Mouse (Mus musculus): ENCODE measurements around the gene Kmt2a.

Kmt2a gene

GRCm38 (mm10) chr9:44881221-44881871, at the start of gene Kmt2a:
TSS of gene Kmt2a (minus strand) at chr9:44881296.
- DNase-seq (ENCODE audit: low spot score in 2 of 2): peak; percentile 96 to 97

GRCm38 (mm10) chr9:44921543-44921942, 40.4 kb upstream of the Kmt2a start:
- no peak for DNase-seq (ENCODE audit: low spot score in 2 of 2)

GRCm38 (mm10) chr9:44921123-44921468, 40.0 kb upstream of the Kmt2a start:
- DNase-seq (ENCODE audit: low spot score in 2 of 2): no peak

- peak; percentile 58 to 73 for DNase-seq (ENCODE audit: low spot score in 2 of 2)
Measured at GRCm38 (mm10) chr9:44920374-44921122, 39.5 kb upstream of the Kmt2a start, which contains the start of gene Atp5l. TSS of gene Atp5l (minus strand) at chr9:44920742.

GRCm38 (mm10) chr9:44919606-44920005, 38.5 kb upstream of the Kmt2a start:
- DNase-seq (ENCODE audit: low spot score in 2 of 2): no peak

GRCm38 (mm10) chr9:44916196-44916595, 35.1 kb upstream of the Kmt2a start:
- DNase-seq (ENCODE audit: low spot score in 2 of 2): peak; percentile 15 to 41

- no peak for DNase-seq (ENCODE audit: low spot score in 2 of 2)
Measured at GRCm38 (mm10) chr9:44914706-44915105, 33.6 kb upstream of the Kmt2a start.

DNA sequence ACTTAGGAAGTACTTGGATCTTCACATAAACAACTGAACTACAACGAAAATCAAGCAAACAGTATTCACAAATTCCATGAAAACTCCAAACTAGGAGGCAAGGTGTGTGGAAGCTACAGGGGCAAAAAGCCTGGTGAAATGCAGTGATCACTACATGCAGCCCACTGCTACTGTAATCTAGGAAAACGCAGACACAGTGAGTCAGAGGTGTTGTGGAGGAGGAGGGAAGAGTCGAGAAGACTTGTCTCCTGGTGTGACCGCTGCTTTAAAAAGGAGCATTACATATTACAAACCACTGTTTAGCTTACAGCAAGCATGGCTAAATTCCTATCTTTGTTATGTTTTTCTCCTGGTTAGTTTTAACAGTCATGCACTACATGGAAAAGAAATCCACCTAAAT, 30.3 kb upstream of the Kmt2a start:
- DNase-seq (ENCODE audit: low spot score in 2 of 2): no peak

DNA sequence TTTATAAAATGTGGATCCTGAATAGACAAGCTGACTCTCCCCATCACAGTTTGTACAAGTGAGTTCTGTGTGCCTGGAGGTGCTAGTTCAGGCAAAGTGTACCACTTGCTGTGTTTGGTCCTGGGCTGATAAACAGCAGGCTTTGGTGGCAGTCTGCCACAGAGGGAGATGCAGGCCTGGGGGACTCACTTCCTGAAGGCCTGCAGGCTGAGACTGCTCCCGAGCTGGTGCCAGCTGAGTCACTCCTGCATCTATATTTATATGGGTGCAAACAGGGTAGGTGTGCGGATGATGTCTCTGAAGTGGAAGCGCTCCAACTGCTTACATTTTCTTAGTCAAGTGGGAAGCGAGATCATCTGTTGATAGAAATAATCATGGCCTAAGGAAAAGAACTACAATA, 24.5 kb upstream of the Kmt2a start:
- DNase-seq (ENCODE audit: low spot score in 2 of 2): no peak

DNA sequence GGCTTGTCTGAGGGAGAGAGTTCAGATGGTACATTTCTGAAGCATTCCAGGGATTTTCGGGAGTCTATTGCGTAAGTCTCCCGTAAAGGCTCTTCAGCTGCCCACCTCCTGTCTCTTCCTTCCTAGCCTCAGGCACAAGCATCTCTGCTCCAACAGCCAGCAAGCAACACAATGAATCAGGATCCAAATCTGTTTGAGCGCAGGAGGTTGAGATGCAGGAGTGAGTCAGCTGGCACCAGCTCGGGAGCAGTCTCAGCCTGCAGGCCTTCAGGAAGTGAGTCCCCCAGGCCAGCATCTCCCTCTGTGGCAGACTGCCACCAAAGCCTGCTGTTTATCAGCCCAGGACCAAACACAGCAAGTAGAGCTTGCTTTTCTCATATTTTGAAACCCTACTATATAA, 23.9 kb upstream of the Kmt2a start:
- peak in 1 of 2 experiments; percentile 7 for DNase-seq (ENCODE audit: low spot score in 2 of 2)

DNA sequence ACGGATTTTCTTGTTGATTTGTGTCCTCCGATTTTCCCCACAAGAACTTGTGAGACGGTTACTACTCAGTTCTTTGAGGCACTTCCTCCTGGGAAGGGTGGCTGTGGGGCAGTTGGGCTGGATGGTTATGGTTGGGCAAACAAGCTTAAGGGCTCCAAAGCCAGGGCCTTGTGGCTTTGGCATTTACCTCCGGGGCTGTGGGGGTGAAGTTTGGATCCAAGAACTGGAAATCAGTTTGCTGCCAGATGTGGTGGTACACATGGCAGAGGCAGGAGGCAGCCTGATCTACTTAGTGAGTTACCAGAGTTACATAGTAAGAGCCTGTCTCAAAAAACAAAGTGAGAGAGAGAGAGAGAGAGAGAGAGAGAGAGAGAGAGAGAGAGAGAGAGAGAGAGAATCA, 22.8 kb upstream of the Kmt2a start:
- no peak for DNase-seq (ENCODE audit: low spot score in 2 of 2)

DNA sequence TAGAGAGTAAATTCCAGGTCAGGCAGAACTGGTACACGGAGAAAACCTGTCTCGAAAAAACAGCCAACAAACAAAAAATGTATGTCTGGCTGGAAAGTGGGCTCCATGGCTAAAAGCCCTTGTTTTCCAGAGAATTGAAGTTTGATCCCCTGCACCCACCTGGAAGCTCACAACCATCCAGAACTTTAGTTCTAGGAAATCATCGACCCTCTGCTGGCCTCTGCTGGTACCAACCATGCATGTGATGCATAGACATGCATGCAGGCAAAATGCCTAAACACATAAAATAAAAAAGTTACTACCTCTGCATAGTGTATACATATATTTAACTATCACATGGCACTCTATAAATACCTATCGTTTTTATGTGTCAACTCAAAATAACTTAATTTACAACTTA, 19.3 kb upstream of the Kmt2a start:
- DNase-seq (ENCODE audit: low spot score in 2 of 2): peak in 1 of 2 experiments; percentile 15

DNA sequence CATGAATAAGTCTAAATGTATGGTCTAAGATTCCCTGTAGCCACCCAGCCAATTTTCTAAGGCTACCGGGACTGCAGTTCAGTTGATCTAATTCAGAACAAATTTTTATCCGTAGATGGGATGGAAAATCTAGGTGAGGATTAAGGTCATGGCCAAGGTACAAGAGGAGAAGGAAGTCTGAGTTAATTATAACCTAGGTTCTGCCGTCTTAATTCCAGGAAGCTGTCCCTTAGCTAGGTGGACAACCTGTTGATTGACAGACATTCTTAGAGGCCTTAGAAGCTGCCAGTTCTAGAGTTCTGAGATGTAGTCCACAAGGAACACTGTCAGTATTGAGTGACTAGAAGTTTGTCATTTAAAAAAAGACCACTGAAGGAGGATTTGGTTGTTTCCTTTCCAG, 18.6 kb upstream of the Kmt2a start:
- DNase-seq (ENCODE audit: low spot score in 2 of 2): no peak

DNA sequence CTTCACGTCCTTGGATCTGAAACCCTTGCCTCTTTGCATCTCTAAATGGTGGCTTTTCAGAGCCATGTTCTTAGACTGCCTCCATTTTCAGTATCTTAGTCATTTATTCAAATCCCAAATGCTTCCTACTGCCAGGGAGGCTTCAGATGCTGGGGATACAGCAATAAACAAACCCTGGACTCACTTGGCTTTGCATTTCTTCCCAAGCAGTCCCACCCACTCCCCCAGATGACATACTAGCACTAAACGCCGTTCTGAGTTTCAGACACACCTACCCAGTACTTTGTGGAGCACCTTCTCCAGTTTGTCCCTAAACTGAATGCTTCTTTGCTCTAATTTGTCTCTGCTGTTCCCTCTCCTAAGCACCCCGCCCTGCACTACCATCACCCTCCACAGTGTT, 15.9 kb upstream of the Kmt2a start:
- DNase-seq (ENCODE audit: low spot score in 2 of 2): no peak

DNA sequence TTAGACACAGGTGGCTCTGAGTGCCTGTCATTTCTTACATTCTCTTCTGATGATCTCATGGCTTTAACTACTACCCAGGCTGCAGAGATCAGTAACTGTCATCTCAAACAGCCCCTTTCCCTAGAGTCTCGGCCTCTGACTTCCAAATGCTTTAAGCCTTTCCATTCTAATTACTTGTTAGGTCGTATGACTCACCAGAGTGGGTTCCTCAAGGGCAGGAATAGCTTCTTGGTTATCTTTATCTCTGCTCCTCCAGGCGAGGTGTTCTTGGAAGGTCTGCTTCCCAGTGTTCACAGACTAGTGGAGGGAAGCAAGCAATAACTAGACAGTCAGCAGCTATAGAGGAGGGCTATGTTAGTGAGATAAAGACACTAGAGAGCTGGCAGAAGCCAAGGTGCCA, 11.6 kb upstream of the Kmt2a start:
- DNase-seq (ENCODE audit: low spot score in 2 of 2): no peak

DNA sequence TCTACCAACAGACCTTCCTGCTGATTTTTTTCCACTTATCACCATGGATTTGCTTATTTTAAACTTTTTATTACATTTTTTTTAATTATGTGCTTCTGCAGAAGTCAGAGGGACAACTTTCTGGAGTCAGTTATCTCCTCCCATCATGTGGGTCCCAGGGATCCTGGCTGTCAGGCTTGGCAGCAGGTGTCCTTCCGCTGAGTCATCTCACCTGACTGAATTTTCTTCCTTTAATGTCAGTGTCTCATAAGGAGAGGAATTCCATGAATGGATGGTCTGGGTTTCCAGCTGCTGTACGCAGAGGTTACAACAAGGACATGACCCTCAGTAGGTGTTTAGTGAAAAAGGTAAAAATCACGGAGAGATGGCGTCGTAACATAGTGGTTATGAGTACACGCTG, 10.1 kb upstream of the Kmt2a start:
- DNase-seq (ENCODE audit: low spot score in 2 of 2): no peak

- no peak for DNase-seq (ENCODE audit: low spot score in 2 of 2)
Measured at GRCm38 (mm10) chr9:44890122-44890521, 9.0 kb upstream of the Kmt2a start.

- DNase-seq (ENCODE audit: low spot score in 2 of 2): no peak
Measured at GRCm38 (mm10) chr9:44888114-44888624, 7.1 kb upstream of the Kmt2a start.

DNA sequence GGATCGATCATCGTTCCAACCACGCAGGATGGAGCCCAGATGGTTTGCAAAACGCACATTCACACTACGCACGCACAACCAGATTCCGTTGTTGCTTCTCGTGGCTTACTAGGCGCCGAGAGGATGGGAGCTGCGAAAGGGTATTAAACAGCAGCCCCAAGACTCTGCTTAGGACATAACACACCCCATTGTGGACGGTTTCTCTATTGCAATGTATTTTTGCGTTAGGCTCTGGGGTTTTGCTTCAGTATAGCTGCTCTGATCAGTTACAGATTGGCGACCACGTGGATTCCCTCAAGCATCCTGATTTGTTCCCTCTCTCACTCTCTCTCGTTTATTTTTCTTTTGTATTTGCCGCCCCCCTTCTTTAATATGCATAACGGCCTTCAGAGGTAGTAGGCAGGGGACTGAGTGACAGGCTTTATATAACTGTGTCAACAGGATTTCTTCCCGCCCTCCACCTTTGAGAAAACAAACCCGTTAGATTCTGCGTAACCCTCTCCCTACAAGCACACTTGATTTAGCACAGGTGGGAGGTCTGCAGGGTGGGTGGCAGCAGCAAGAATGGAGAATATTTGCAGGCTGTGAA, 2.0 kb upstream of the Kmt2a start:
- DNase-seq (ENCODE audit: low spot score in 2 of 2): no peak

GRCm38 (mm10) chr9:44882436-44882980, 1.4 kb upstream of the Kmt2a start:
- peak; percentile 24 to 42 for DNase-seq (ENCODE audit: low spot score in 2 of 2)

GRCm38 (mm10) chr9:44881941-44882435, 892 bp upstream of the Kmt2a start:
- DNase-seq (ENCODE audit: low spot score in 2 of 2): peak; percentile 46 to 62

Data from spleen, postnatal 14 days (tissue).